Mouse (Mus musculus): ENCODE measurements around the gene Cldn24. TPM values are rescaled to one million over a fixed set of nuclear protein-coding genes. Genes with fewer than 3 reads are reported as not detected.
A peak's percentile ranks its signal among the peaks of the same experiment; 100 is the strongest.
"Not testable (repeated sequence)": the region's sequence is repeated elsewhere in the genome, so short reads cannot be mapped to it uniquely, and the experiment has no call there.

The Cldn24 gene
- total RNA-seq (2021) = not detected
- long read RNA-seq, experiment 1 = 0 reads
- long read RNA-seq, experiment 2 = 0 reads

DNA sequence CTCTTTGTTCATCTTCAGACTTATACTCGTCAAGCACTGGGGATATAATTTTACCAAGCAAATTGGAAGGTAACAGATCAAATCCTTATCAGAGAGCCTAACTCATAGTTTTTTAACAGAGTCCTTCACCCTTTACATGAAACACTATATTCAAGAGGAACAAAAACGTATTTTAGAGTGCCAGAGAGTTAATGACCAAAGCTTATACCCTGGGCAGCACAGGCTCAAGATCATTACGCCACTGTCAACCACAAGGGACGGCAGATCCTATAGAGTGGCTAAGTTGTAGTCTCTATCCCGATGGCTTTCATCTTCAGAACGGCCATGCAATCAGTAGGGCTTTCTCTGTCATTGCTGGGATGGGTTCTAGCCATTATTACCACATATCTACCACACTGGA lies at the start of gene Cldn24:
Gene Cldn24, plus strand, starts transcription at position 301 of the 400 bp plus-strand sequence.
- no peak for DNase-seq (ENCODE audit: low spot score in 2 of 2)

DNA sequence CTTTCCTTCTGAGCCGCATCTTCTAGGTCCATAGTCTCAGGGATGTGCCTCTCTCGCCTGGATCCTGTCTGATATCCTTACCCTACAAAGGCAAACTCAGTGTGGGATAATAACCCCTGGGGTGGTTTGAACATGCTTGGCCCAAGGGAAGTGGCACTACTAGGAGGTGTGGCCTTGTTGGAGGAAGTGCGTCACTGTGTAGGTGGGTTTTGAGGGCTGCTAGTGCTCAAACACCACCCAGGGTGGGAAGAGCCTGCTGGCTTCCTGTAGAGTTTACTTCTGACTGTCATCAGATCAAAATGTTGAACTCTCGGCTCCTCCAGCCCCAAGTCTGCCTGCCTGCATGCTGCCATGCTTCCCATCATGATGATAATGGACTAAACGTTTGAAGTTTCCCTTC lies 49.0 kb upstream of the Cldn24 start:
- no peak for DNase-seq (ENCODE audit: low spot score in 2 of 2)

DNA sequence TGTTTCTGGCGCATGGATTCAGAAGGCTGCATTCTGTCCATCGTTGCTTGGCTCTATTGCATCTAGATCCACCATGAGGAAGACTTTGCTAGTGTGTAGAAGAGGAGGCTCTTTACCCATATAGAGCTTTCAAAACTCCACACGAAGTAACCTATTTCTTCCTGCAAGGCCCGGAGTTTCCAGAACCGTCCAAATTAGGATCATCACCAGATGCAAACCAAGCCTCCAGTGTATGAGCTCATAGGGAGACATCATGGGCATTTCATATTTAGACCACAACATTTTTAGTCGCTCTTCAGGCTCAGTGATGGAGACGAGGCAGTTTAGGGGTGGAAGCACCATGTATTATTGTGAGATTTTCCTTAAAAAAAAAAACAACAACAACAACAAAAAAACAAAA lies 44.5 kb upstream of the Cldn24 start:
- DNase-seq (ENCODE audit: low spot score in 2 of 2) = no peak

DNA sequence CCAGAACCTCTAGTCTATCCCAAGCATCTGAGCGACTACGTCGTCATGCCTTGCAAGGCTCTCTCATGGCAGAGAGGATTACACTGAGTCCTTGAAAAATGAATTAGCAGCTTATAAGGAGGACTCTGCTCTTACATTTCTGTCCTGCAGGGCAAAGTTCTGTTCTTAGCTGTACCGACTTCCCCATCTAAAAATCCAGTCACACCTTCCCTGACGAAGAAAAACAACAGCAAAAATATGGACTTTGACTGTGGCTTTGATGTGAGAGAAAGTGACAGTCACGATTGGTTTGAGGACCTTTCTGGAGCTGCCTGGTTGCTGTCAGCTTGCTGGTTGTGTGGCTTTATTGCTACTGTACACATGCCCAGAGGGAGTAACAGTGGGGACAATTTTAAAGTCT lies 42.4 kb upstream of the Cldn24 start:
- DNase-seq (ENCODE audit: low spot score in 2 of 2) = no peak

DNA sequence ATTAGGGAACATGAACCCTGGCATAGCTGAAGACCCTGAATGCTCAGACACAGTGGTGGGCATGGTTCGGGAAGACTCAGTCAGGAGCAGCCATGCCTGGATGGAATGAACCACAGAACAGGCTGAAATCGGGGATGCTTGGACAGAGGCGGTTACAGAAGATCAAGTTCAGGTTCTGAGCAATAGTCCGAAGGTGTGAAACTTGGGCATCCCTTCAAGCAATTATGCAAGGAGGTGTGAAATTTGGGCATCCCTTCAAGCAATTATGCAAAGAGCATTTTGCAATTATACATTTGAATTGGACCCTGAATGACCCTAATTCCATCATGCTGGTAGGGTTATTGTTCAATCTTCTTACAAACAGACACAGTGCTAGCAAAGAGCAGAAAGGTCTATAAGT lies 40.1 kb upstream of the Cldn24 start:
- no peak for DNase-seq (ENCODE audit: low spot score in 2 of 2)

DNA sequence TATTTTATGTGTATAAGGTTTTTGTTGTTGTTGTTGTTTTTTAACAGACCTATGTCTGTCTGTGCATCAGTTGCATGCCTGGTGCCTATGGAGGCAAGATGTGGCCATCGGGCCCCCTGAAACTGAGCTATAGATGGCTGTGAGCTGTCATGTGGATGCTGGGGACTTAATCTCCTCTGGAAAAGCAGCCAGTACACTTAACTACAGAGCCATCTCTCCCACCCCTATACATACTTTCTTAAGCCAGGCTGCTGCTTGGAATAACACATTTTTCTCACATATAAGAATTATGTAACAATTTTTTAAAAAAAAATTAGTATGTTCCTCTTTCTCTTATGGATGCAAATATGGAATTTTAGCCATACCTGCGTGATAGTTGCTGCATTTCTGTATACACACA lies 38.4 kb upstream of the Cldn24 start:
- DNase-seq (ENCODE audit: low spot score in 2 of 2) = no peak

DNA sequence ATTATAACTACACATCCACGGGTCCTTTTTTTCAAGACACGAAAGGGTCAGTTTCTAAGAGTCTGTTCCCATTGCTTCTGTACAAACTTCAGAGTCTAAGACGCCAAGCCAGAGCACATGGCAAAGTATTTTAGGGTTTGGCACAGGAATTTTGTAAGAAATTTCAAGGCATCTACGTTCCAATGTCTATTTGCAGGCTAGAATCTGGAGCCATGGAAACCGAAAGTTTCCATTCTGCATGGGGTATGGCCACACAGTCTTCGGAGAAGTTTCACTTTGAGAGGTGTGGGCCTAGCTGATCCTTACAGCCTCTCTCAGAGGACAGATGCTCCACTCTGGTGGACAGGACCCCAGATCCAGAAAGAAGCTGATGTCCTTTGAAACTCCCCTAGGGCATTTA lies 38.0 kb upstream of the Cldn24 start:
- peak; percentile 30 to 53 for DNase-seq (ENCODE audit: low spot score in 2 of 2)

DNA sequence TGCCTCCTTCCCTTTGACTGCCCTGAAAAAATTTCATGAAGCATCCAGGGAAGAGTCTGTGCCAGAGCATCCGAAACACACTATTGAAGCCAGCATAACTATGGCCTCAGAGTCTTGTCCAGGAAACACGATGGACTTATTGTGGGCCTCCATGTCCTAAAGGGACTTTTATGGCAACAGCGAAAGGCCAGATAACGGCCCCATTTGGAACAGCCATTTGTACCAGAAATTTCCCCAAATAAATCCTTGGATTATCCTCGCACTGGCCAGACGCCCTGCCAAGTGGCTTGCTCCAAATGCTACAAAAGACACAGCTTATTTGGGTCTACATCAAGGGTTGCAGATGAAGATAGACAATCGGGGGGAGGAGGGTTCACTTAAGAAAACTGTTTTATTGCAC lies 37.5 kb upstream of the Cldn24 start:
- DNase-seq (ENCODE audit: low spot score in 2 of 2) = no peak

DNA sequence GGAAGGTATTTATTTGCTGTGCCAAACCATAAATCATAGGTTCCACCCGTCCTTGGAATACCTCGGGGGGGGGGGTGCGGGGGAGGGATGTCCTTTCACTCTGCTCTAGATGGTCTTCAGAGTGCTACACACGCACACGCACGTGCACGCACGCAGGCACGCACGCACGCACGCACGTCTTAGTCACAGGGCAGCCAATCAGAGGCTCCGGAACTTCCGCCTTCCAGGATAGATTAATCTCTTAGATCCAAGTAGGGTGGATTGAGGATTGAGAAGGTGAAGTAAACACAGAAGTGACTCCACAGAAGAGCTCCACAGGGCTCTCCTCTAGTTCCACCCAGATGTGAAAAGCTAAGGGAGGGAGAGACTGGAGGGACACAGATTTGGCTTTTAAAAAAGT lies 35.6 kb upstream of the Cldn24 start:
- no peak for DNase-seq (ENCODE audit: low spot score in 2 of 2)

DNA sequence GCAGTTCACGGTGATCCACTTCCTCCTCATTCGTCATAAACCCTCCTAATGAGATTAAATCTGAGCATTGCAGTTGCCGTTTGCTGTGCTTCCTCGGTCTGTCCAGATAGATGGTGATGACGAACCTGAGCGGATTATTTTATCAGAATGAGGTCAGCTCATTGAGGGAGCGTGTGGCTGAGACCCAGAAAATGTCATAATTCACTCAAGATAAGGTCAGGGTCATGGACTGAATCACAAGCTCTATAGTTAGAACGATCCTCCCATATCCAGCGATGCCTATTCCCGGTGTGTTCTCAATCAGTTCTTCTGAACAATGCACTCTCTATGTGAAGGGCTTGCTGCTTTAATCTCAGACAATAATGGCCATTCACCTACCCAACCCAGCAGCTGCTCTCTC lies 34.2 kb upstream of the Cldn24 start:
- no peak for DNase-seq (ENCODE audit: low spot score in 2 of 2)

DNA sequence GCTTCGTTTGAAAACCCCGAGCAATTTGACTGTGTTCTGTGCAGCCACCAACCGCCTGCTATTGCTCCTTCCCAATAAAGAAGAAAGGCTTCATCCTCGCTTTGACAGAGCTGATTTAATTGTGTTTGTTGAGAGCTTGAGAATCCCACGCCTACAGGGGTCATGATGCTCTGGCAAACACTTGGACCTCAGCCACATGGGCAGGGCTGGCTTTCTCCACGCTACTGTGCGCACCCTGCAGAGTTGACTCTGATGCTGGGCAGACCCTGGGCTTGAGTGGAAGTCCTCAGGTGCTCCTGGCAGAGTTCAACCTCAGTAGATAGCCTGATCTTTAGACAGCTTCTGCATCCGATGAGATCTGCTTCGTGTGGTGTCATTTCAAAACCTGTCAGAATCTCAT lies 30.0 kb upstream of the Cldn24 start:
- no peak for DNase-seq (ENCODE audit: low spot score in 2 of 2)

DNA sequence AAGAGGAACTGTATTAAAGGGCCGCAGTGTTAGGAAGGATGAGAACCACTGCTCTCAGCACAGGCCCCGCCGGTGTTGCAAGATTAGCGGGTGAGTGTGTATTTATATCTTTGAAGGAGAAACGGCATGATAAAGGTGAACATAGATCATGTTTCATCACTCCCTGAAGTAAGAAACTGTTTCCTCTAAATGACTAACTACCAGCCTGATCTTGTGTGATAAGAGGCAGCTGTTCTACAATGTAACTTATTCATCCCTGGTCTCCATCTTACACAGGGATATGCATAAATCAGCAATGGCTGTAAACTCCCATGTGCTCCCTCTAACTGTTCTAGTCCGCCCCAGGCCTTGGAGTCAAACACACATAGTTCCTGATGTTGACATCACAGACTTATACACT lies 22.5 kb upstream of the Cldn24 start:
- DNase-seq (ENCODE audit: low spot score in 2 of 2) = no peak

DNA sequence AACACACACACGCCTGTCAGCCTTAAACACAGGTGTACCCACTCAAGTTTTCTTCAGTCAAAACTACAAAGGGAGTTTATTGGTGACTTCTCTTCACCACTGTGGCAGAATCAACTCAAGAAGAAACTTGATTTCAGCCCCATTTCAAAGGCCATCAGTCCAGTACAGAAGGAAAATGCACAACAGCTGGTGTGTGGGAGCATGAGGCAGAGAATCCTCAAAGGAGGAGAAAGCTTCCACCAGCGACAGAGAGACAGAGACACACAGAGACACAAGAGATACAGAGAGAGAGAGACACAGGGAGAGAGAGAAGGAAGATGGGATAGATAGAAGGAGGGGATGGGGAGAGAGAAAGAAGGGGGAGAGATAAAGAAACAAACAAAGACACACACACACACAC lies 19.6 kb upstream of the Cldn24 start:
- peak in 1 of 2 experiments; percentile 40 for DNase-seq (ENCODE audit: low spot score in 2 of 2)

DNA sequence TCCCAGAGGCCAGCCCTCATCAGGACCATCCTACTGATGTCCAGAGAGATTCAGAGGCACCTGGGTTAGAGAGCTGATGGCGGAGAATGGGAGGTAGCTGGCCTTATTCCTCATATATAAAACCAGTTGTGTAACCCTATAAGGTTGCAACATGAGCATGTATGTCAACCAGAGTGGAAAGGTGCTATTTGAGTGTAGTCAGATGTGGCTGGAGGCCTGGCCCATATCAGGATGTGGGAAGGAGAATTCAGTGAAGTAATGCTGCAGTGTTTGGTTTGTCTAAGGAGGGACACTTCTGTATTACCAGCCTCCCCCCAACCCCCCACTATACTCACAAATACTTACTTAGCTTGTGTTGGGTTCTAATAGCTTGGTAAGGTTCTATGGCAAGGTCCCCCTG lies 17.7 kb upstream of the Cldn24 start:
- DNase-seq (ENCODE audit: low spot score in 2 of 2) = no peak

DNA sequence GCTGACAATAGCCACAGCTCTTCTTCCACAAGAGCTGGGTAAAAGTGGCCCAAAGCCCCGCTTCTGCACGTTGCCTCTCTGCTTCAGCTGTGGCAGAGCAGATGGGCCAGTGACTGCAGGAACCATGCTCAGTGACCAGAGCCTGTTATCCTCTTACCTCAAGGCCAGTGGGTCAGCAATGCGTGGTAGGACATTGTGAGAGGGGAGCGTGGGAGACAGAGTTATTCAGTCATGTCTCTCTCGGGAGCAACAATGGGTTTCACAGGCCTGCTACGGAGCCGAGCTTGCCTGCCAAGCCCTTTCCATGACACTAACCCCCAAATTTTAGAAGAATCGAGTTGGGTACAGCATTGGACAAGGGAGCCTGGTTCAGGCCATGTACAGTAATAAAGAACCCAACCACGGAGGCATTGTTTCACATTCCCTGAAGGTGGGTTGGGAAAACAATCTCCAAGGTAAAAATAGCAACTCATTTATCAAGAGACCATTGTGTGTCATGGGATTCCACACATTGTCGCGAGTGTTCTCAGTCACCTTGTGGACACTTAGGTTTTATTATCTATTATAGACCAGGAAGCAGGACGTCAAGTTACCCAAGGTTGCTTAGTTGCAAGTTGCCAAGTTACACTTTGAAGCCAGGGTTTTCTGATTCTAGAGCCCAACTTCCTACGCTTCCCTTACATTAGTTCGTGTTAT lies 11.8 kb upstream of the Cldn24 start:
- no peak for DNase-seq (ENCODE audit: low spot score in 2 of 2)

DNA sequence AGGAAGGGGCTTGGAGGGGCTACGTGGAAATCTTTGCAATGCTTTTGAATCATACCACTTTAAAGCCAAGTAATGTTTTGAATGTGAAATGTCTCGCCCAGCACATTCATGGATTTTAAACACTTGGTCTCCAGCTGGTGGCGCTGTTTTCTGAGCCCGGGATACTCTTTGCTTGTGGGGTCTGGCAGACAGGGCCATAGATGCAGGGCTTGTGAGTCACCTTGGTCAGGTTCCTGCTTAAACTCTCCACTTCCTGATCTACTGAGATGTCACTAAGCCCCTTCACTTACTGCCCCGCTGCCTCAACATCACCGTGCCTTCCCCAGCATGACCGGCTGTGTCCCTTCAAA lies 11.3 kb upstream of the Cldn24 start:
- no peak for DNase-seq (ENCODE audit: low spot score in 2 of 2)

DNA sequence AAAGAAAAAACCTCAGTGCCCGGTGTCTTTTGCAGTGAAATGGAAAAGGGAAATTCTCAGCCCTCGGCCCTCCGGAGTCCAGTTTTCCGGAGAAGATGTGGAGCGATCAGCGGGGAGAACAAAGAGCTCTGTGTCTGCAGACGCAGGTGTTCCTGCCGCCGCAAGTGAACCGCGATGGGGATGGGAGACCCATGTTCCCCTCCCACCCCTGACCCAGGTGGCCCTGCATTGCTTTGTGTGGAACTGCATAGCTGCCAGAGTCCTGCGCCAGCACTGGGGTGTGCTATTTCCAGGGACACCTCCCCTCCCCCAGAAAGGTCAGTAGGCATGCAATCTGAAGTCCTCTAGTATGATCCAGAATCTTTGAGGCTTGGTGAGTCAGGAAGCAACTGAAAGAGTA lies 10.7 kb upstream of the Cldn24 start:
- no peak for DNase-seq (ENCODE audit: low spot score in 2 of 2)

DNA sequence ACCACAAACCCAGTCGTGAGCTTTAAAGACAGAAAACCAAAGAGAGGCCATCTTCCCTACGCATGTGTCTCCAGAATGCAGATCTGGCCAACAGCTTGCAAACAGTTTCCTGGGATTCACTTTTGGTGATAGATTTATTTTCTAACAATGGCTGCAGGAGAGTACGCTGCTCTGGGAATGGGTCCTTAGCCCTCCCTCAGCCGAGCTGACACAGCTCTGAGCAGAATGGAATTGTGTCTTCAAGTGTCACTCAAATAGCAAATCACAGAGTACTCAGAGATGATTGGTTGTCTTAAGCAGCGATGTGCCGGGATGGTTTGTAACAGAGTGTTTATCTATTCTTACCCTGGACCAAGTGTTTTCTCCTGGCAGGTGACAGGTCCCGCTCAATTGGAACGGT lies 2.9 kb upstream of the Cldn24 start:
- DNase-seq (ENCODE audit: low spot score in 2 of 2) = no peak

DNA sequence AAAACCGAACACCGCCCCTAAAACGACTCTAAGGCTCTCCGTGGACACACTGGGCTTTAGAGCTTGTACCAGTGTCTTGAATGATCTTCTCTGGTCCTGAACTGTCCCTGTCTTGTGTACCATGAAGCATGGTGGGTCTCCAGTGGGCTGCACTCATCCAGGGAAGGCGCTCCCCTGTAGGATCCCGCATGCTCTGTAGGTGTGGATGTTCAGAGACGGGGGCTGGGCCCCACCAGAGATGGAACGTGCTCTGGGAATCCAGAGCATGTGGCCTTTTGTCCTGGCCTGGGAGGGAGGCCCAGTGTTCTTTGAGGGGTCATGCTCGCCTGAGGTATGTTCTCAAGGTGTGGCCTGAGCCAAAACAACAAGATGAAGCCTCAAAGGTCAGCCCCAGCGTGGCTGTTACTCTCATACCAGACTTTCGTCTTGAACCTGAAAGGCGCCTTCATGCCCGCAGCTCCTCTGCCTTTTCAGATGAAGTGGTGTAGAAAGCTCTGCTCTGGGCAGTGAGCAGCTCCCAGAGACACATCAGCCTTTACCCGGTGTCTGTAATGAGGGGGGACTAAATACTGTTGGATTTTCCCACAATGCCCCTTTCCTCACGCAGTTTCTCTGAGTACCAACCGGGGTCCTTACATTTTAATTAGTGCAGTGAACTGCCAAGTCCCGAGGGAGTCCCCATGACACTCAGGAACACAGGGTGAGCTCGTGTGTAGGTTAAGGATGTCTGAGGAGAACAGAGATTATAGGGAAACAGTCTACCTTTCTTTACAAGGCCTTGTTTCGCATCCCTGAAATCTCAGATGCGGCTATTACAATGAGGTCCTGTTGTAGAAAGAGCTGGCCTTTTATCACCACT lies 800 bp upstream of the Cldn24 start:
- no peak for DNase-seq (ENCODE audit: low spot score in 2 of 2)

DNA sequence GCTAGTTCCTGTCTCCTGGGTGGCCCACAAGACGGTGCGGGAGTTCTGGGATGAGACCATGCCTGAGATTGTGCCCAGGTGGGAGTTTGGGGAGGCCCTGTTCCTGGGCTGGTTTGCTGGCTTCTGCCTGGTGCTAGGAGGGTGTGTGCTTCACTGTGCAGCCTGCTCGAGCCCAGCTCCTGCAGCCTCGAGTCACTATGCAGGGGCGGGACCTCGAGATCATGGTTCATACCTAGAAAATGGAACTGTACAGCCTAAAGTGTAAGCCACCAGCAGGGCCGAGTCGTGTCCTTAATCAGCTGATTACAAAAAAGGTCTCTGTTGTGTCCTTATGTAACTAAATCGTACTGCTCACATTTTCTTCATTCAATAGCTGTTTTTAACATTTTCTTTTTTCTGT lies 598 bp downstream of the Cldn24 start:
- DNase-seq (ENCODE audit: low spot score in 2 of 2) = not testable (repeated sequence)

DNA sequence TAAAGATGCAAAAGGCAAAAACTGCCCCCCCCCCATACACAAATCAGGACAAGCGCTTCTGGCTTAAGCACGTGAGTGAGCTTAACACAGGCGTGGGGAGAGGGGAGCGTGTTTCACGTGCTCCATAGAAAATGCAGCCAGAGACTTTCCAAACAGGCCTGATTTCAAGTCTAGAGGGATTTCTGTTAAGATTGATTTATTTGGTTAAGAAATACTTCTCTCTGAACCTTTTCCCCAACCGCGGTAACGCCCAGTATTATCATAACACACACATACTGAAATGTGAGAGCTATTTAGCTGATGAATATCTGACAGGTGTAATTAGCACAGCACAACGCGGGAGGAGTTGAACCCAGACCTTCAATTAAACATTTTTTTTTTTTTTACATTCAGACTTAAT lies 1.8 kb downstream of the Cldn24 start:
- DNase-seq (ENCODE audit: low spot score in 2 of 2) = no peak

DNA sequence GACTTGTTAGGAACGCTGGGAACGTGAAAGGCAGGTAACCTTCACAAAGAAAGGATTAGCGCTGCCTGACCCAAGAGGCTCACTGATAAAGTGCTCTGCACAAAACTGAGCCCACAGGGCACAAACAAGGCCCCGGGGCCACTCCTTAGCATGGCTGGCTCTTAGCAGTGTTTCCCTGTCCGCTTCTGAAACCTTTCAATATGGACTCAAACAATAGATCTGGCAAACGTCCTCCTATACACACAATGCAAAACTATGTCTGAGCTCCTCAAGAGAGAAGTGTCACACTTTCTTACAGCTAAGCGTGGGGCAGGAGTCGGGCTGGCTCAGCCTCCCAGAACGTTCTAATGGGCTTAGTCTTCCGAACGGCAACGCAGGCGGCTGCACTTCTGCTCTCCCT lies 2.2 kb downstream of the Cldn24 start, which contains the start of gene Cldn22:
Gene Cldn22, plus strand, starts transcription at position 301 of the 400 bp plus-strand sequence.
- DNase-seq (ENCODE audit: low spot score in 2 of 2) = no peak

DNA sequence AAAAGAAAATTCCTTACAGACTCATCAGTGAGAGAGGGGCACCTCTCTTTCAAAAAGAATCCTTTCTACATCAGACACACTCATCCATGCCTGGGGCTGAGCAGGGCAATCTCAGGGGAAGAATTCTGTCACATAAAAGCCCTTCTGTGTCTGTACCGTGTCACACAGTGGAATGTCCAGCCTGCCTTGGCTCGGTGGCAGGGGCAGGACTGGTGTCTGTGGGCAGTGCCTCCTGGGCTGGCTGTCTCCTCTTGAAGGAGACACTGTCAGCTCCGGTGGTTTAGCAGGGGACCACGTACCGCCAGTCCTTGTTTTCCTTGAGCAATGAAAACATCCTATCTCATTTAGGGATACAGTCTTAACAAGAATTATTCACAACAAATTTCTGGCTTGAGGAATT lies 3.7 kb downstream of the Cldn24 start:
- DNase-seq (ENCODE audit: low spot score in 2 of 2) = no peak
